Mouse (Mus musculus): Measurements from ENCODE around the gene Ccr7. TPM values are rescaled to one million over a fixed set of nuclear protein-coding genes. Genes with fewer than 3 reads are reported as not detected.

Ccr7 gene
- polyA plus RNA-seq, 1 experiment: 0.38 TPM

- Histone ChIP-seq H3K36me3 (ENCODE audit: control insufficient read depth, insufficient read depth) (no peaks in the 10 kb centered on the region), H3ac (ENCODE audit: control insufficient read depth, insufficient read length) (no peak overlapping the region), H3K4me2 (ENCODE audit: low read depth) (no peak overlapping the region), H3K27me3 (ENCODE audit: control insufficient read depth, insufficient read depth, insufficient read length) (no peaks in the 10 kb centered on the region), H3K4me3 (no peak overlapping the region), H3K79me2 (ENCODE audit: control insufficient read depth, insufficient read depth) (no peaks in the 10 kb centered on the region)
- TF ChIP-seq MAX (IDR thresholded peaks at IDR 0.05; ENCODE audit: low read depth): no peak
- no peak for TF ChIP-seq TCF12 (IDR thresholded peaks at IDR 0.05; ENCODE audit: insufficient read depth, poor library complexity, severe bottlenecking)
- TF ChIP-seq CEBPB (IDR thresholded peaks at IDR 0.05; ENCODE audit: insufficient read depth, poor library complexity, severe bottlenecking): no peak
- TF ChIP-seq MYOG (IDR thresholded peaks at IDR 0.05; ENCODE audit: control insufficient read depth in 1 of 3, insufficient read depth in 1 of 3, insufficient read length in 2 of 3, low read depth in 2 of 3): no peak
- no peak for TF ChIP-seq USF1 (IDR thresholded peaks at IDR 0.05; ENCODE audit: low read depth)
- no peak for TF ChIP-seq POLR2AphosphoS2 (IDR thresholded peaks at IDR 0.05; ENCODE audit: insufficient read length, low read depth)
- TF ChIP-seq TCF3 (IDR thresholded peaks at IDR 0.05; ENCODE audit: insufficient read length, low read depth): no peak
- no peak for TF ChIP-seq SRF (IDR thresholded peaks at IDR 0.05; ENCODE audit: control insufficient read depth, insufficient read length, low read depth)
Measured at GRCm38 (mm10) chr11:99121218-99121631, 33.7 kb downstream of the Ccr7 start.

GRCm38 (mm10) chr11:99120524-99121217 is 34.2 kb downstream of the Ccr7 start:
- H3K27me3 ChIP-seq (ENCODE audit: control insufficient read depth, insufficient read depth, insufficient read length): no peaks in the 10 kb centered on the region
- TF ChIP-seq E2F4 (IDR thresholded peaks at IDR 0.05; ENCODE audit: insufficient read depth) (no peak), MAX (IDR thresholded peaks at IDR 0.05; ENCODE audit: low read depth) (no peak), CEBPB (IDR thresholded peaks at IDR 0.05; ENCODE audit: insufficient read depth, poor library complexity, severe bottlenecking) (no peak), TCF12 (IDR thresholded peaks at IDR 0.05; ENCODE audit: insufficient read depth, poor library complexity, severe bottlenecking) (no peak)
- no peak overlapping the region for H3K4me2 ChIP-seq (ENCODE audit: low read depth)
- H3K79me2 ChIP-seq (ENCODE audit: control insufficient read depth, insufficient read depth): no peaks in the 10 kb centered on the region
- no peak overlapping the region for H3ac ChIP-seq (ENCODE audit: control insufficient read depth, insufficient read length)
- no peaks in the 10 kb centered on the region for H3K36me3 ChIP-seq (ENCODE audit: control insufficient read depth, insufficient read depth)
- no peak overlapping the region for H3K4me3 ChIP-seq

GRCm38 (mm10) chr11:99118963-99119362 is 35.9 kb downstream of the Ccr7 start:
- H3K27me3 ChIP-seq (ENCODE audit: control insufficient read depth, insufficient read depth, insufficient read length): no peaks in the 10 kb centered on the region
- no peak for TF ChIP-seq POLR2AphosphoS2 (IDR thresholded peaks at IDR 0.05; ENCODE audit: insufficient read length, low read depth)
- no peak for TF ChIP-seq USF1 (IDR thresholded peaks at IDR 0.05; ENCODE audit: low read depth)
- no peak for TF ChIP-seq REST (IDR thresholded peaks at IDR 0.05; ENCODE audit: insufficient read depth, insufficient read length)
- TF ChIP-seq POLR2A (IDR thresholded peaks at IDR 0.05; ENCODE audit: insufficient read length, low read depth): no peak
- no peak for TF ChIP-seq MAX (IDR thresholded peaks at IDR 0.05; ENCODE audit: low read depth)
- TF ChIP-seq MYOG (IDR thresholded peaks at IDR 0.05; ENCODE audit: control insufficient read depth in 1 of 3, insufficient read depth in 1 of 3, insufficient read length in 2 of 3, low read depth in 2 of 3): no peak
- TF ChIP-seq TCF3 (IDR thresholded peaks at IDR 0.05; ENCODE audit: insufficient read length, low read depth): no peak
- no peak for TF ChIP-seq E2F4 (IDR thresholded peaks at IDR 0.05; ENCODE audit: insufficient read depth)
- no peak for TF ChIP-seq SRF (IDR thresholded peaks at IDR 0.05; ENCODE audit: control insufficient read depth, insufficient read length, low read depth)
- TF ChIP-seq CEBPB (IDR thresholded peaks at IDR 0.05; ENCODE audit: insufficient read depth, poor library complexity, severe bottlenecking): no peak
- TF ChIP-seq MYOD1 (IDR thresholded peaks at IDR 0.05; ENCODE audit: control insufficient read depth in 1 of 3, insufficient read length in 2 of 3, low read depth in 2 of 3): no peak
- TF ChIP-seq TCF12 (IDR thresholded peaks at IDR 0.05; ENCODE audit: insufficient read depth, poor library complexity, severe bottlenecking): no peak
- H3ac ChIP-seq (ENCODE audit: control insufficient read depth, insufficient read length): no peak overlapping the region
- no peak overlapping the region for H3K4me2 ChIP-seq (ENCODE audit: low read depth)
- no peak overlapping the region for H3K4me3 ChIP-seq
- no peaks in the 10 kb centered on the region for H3K79me2 ChIP-seq (ENCODE audit: control insufficient read depth, insufficient read depth)
- H3K36me3 ChIP-seq (ENCODE audit: control insufficient read depth, insufficient read depth): no peaks in the 10 kb centered on the region

GRCm38 (mm10) chr11:99118420-99118819 is 36.5 kb downstream of the Ccr7 start:
- TF ChIP-seq TCF3 (IDR thresholded peaks at IDR 0.05; ENCODE audit: insufficient read length, low read depth) (no peak), MYOD1 (IDR thresholded peaks at IDR 0.05; ENCODE audit: control insufficient read depth in 1 of 3, insufficient read length in 2 of 3, low read depth in 2 of 3) (no peak), CEBPB (IDR thresholded peaks at IDR 0.05; ENCODE audit: insufficient read depth, poor library complexity, severe bottlenecking) (no peak)

GRCm38 (mm10) chr11:99117907-99118306 is 37.0 kb downstream of the Ccr7 start:
- no peaks in the 10 kb centered on the region for H3K79me2 ChIP-seq (ENCODE audit: control insufficient read depth, insufficient read depth)
- no peak overlapping the region for H3K4me3 ChIP-seq
- no peaks in the 10 kb centered on the region for H3K36me3 ChIP-seq (ENCODE audit: control insufficient read depth, insufficient read depth)
- no peaks in the 10 kb centered on the region for H3K27me3 ChIP-seq (ENCODE audit: control insufficient read depth, insufficient read depth, insufficient read length)
- H3ac ChIP-seq (ENCODE audit: control insufficient read depth, insufficient read length): no peak overlapping the region
- H3K4me2 ChIP-seq (ENCODE audit: low read depth): no peak overlapping the region
- TF ChIP-seq USF1 (IDR thresholded peaks at IDR 0.05; ENCODE audit: low read depth) (no peak), TCF12 (IDR thresholded peaks at IDR 0.05; ENCODE audit: insufficient read depth, poor library complexity, severe bottlenecking) (no peak), REST (IDR thresholded peaks at IDR 0.05; ENCODE audit: insufficient read depth, insufficient read length) (no peak), MYOG (IDR thresholded peaks at IDR 0.05; ENCODE audit: control insufficient read depth in 1 of 3, insufficient read depth in 1 of 3, insufficient read length in 2 of 3, low read depth in 2 of 3) (no peak), POLR2A (IDR thresholded peaks at IDR 0.05; ENCODE audit: insufficient read length, low read depth) (no peak), MYOD1 (IDR thresholded peaks at IDR 0.05; ENCODE audit: control insufficient read depth in 1 of 3, insufficient read length in 2 of 3, low read depth in 2 of 3) (no peak), SRF (IDR thresholded peaks at IDR 0.05; ENCODE audit: control insufficient read depth, insufficient read length, low read depth) (no peak), E2F4 (IDR thresholded peaks at IDR 0.05; ENCODE audit: insufficient read depth) (no peak)

More at GRCm38 (mm10) chr11:99118420-99118819, 36.5 kb downstream of the Ccr7 start:
- no peak overlapping the region for H3K4me3 ChIP-seq
- no peaks in the 10 kb centered on the region for H3K79me2 ChIP-seq (ENCODE audit: control insufficient read depth, insufficient read depth)
- H3K36me3 ChIP-seq (ENCODE audit: control insufficient read depth, insufficient read depth): no peaks in the 10 kb centered on the region
- H3K4me2 ChIP-seq (ENCODE audit: low read depth): no peak overlapping the region
- no peak overlapping the region for H3ac ChIP-seq (ENCODE audit: control insufficient read depth, insufficient read length)
- H3K27me3 ChIP-seq (ENCODE audit: control insufficient read depth, insufficient read depth, insufficient read length): no peaks in the 10 kb centered on the region
